Mouse (Mus musculus): ENCODE data around the gene Rhob. TPM values are rescaled to one million over a fixed set of nuclear protein-coding genes. Genes with fewer than 3 reads are reported as not detected.
A peak's percentile ranks its signal among the peaks of the same experiment; 100 is the strongest.

Gene Rhob
- polyA plus RNA-seq (2016; fragmentation: Nextera tagmentation; extraction: Ambion mirVana), result 57.3 and 58.5 TPM in 2 replicates

GRCm38 (mm10) chr12:8499871-8500596, at the start of gene Rhob:
TSS of gene Rhob (minus strand) at chr12:8500009.
- Histone ChIP-seq H3K36me3 (no peaks in the 10 kb centered on the region), H3K4me2 (replicated peaks) (peak within 1 kb of the TSS; percentile 82), H3K4me1 (peaks cover 36% of the 10 kb centered on the region), H3K4me3 (peak within 1 kb of the TSS; percentile 78), H3K27me3 (no peaks in the 10 kb centered on the region), H3K9ac (peak within 1 kb of the TSS; percentile 86), H3K27ac (peak within 1 kb of the TSS; percentile 99), H3K9me3 (no peaks in the 10 kb centered on the region)
- under 1% methylated on average over 56 of the region's 56 CpGs for WGBS
- ATAC-seq (ENCODE audit: insufficient number of reproducible peaks, insufficient read depth, low FRiP score, low TSS enrichment), result peak; percentile 98

- Histone ChIP-seq H3K4me2 (replicated peaks) (no peak overlapping the region), H3K27ac (no peak overlapping the region), H3K9me3 (no peaks in the 10 kb centered on the region), H3K27me3 (no peaks in the 10 kb centered on the region), H3K4me1 (no peaks in the 10 kb centered on the region), H3K9ac (no peak overlapping the region), H3K4me3 (no peak overlapping the region), H3K36me3 (no peaks in the 10 kb centered on the region)
- WGBS, result 19% methylated on average over 11 of the region's 11 CpGs
- no peak for ATAC-seq (ENCODE audit: insufficient number of reproducible peaks, insufficient read depth, low FRiP score, low TSS enrichment)
Observed at GRCm38 (mm10) chr12:8547357-8547756, 47.5 kb upstream of the Rhob start.

DNA sequence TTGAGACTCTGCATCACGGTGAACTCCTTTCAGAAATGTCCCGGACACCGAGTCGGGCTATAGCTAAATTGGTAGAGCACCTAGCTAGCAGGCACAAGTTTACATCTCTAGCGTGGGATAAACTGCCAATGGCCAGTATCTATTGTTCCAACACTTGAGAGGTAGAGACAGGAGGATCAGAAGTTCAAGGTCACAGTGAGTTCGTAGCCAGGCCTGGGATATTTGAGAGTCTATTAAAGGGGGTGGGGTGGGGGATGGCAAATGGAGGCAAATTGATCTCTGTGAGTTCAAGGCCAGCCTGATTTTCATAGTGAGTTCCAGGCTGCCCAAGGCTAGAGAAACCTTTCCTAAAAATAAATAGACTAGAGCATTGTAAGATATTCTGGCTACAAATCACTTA, 47.0 kb upstream of the Rhob start:
- H3K36me3 ChIP-seq, result no peaks in the 10 kb centered on the region
- H3K4me2 ChIP-seq (replicated peaks), result no peak overlapping the region
- 87% methylated on average over 6 of the region's 6 CpGs for WGBS
- no peaks in the 10 kb centered on the region for H3K4me1 ChIP-seq
- no peak overlapping the region for H3K4me3 ChIP-seq
- H3K27ac ChIP-seq, result no peak overlapping the region
- no peak overlapping the region for H3K9ac ChIP-seq
- no peaks in the 10 kb centered on the region for H3K9me3 ChIP-seq
- no peaks in the 10 kb centered on the region for H3K27me3 ChIP-seq
- ATAC-seq (ENCODE audit: insufficient number of reproducible peaks, insufficient read depth, low FRiP score, low TSS enrichment), result no peak

GRCm38 (mm10) chr12:8545066-8545610, 45.3 kb upstream of the Rhob start:
- Histone ChIP-seq H3K27me3 (no peaks in the 10 kb centered on the region), H3K9me3 (no peaks in the 10 kb centered on the region), H3K36me3 (no peaks in the 10 kb centered on the region), H3K4me3 (no peak overlapping the region), H3K4me1 (no peaks in the 10 kb centered on the region), H3K27ac (no peak overlapping the region), H3K4me2 (replicated peaks) (no peak overlapping the region), H3K9ac (no peak overlapping the region)
- 83% methylated on average over 5 of the region's 5 CpGs for whole genome bisulfite sequencing
- no peak for ATAC-seq (ENCODE audit: insufficient number of reproducible peaks, insufficient read depth, low FRiP score, low TSS enrichment)

DNA sequence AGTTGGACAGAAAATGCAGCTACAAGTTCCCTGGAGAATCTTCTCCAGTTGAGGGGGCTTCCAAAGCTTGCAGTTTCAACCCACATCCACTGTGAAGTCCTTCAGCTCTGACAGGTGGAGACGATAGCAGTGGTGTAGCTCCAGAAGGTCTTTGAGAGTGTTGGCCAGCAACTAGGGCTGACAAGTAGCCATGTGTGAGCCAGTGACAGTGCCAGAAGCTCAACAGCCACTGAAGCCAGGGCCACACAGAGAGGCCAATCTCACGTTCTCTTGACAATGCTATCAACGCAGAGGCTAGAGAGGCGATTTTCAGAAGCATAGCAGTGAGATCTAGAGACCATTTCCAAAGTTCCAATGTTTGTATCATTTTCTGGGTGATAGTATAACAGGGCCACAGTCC, 42.6 kb upstream of the Rhob start:
- Histone ChIP-seq H3K27ac (no peak overlapping the region), H3K4me1 (no peaks in the 10 kb centered on the region), H3K4me2 (replicated peaks) (no peak overlapping the region), H3K4me3 (no peak overlapping the region), H3K27me3 (no peaks in the 10 kb centered on the region), H3K9me3 (no peaks in the 10 kb centered on the region), H3K9ac (no peak overlapping the region), H3K36me3 (no peaks in the 10 kb centered on the region)
- 89% methylated on average over 4 of the region's 4 CpGs for WGBS
- no peak for ATAC-seq (ENCODE audit: insufficient number of reproducible peaks, insufficient read depth, low FRiP score, low TSS enrichment)

DNA sequence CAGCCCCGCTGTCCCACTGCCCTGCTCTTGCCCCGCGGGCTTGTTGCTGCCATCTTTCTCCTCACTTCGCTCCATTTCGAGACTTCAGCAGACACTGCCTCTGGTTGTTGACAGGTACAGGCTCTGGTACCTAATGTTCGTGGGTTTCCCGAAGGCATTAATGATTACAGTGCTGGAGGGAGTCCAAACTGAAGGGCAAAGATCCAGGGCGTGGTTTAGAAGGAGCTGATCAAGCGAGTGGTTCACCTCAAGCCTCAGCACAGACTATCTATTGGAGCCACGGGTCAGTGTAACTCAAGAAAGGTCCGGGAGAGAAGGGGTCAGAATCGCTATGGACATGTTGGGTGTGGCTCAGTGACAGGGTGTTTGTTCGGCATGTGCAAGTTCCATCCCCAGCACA, 39.7 kb upstream of the Rhob start:
- H3K9me3 ChIP-seq, result no peaks in the 10 kb centered on the region
- H3K4me2 ChIP-seq (replicated peaks), result no peak overlapping the region
- no peak overlapping the region for H3K27ac ChIP-seq
- no peak overlapping the region for H3K4me3 ChIP-seq
- no peak for ATAC-seq (ENCODE audit: insufficient number of reproducible peaks, insufficient read depth, low FRiP score, low TSS enrichment)
- no peaks in the 10 kb centered on the region for H3K4me1 ChIP-seq
- no peaks in the 10 kb centered on the region for H3K27me3 ChIP-seq
- no peaks in the 10 kb centered on the region for H3K36me3 ChIP-seq
- no peak overlapping the region for H3K9ac ChIP-seq
- WGBS, result 84% methylated on average over 13 of the region's 13 CpGs

GRCm38 (mm10) chr12:8537291-8537690, 37.5 kb upstream of the Rhob start:
- H3K9me3 ChIP-seq, result no peaks in the 10 kb centered on the region
- WGBS, result 88% methylated on average over 5 of the region's 5 CpGs
- no peaks in the 10 kb centered on the region for H3K27me3 ChIP-seq
- no peak overlapping the region for H3K9ac ChIP-seq
- H3K4me1 ChIP-seq, result no peaks in the 10 kb centered on the region
- no peaks in the 10 kb centered on the region for H3K36me3 ChIP-seq
- H3K27ac ChIP-seq, result no peak overlapping the region
- ATAC-seq (ENCODE audit: insufficient number of reproducible peaks, insufficient read depth, low FRiP score, low TSS enrichment), result no peak
- H3K4me2 ChIP-seq (replicated peaks), result no peak overlapping the region
- H3K4me3 ChIP-seq, result no peak overlapping the region

GRCm38 (mm10) chr12:8536221-8536965, 36.6 kb upstream of the Rhob start:
- Histone ChIP-seq H3K36me3 (no peaks in the 10 kb centered on the region), H3K4me1 (no peaks in the 10 kb centered on the region), H3K9ac (no peak overlapping the region), H3K4me3 (no peak overlapping the region), H3K4me2 (replicated peaks) (no peak overlapping the region), H3K27me3 (no peaks in the 10 kb centered on the region), H3K9me3 (no peaks in the 10 kb centered on the region), H3K27ac (no peak overlapping the region)
- ATAC-seq (ENCODE audit: insufficient number of reproducible peaks, insufficient read depth, low FRiP score, low TSS enrichment), result no peak
- WGBS, result 74% methylated on average over 9 of the region's 9 CpGs

- H3K4me1 ChIP-seq, result no peaks in the 10 kb centered on the region
- H3K27me3 ChIP-seq, result no peaks in the 10 kb centered on the region
- no peak overlapping the region for H3K27ac ChIP-seq
- H3K9me3 ChIP-seq, result no peaks in the 10 kb centered on the region
- no peak for ATAC-seq (ENCODE audit: insufficient number of reproducible peaks, insufficient read depth, low FRiP score, low TSS enrichment)
- WGBS, result 73% methylated on average over 7 of the region's 7 CpGs
- H3K4me2 ChIP-seq (replicated peaks), result no peak overlapping the region
- H3K9ac ChIP-seq, result no peak overlapping the region
- H3K4me3 ChIP-seq, result no peak overlapping the region
- no peaks in the 10 kb centered on the region for H3K36me3 ChIP-seq
Observed at GRCm38 (mm10) chr12:8535596-8535995, 35.8 kb upstream of the Rhob start.

- no peak overlapping the region for H3K27ac ChIP-seq
- H3K36me3 ChIP-seq, result no peaks in the 10 kb centered on the region
- H3K9ac ChIP-seq, result no peak overlapping the region
- H3K9me3 ChIP-seq, result no peaks in the 10 kb centered on the region
- no peaks in the 10 kb centered on the region for H3K27me3 ChIP-seq
- H3K4me2 ChIP-seq (replicated peaks), result no peak overlapping the region
- no peaks in the 10 kb centered on the region for H3K4me1 ChIP-seq
- 60% methylated on average over 1 of the region's 1 CpGs for WGBS
- H3K4me3 ChIP-seq, result no peak overlapping the region
- ATAC-seq (ENCODE audit: insufficient number of reproducible peaks, insufficient read depth, low FRiP score, low TSS enrichment), result no peak
Observed at GRCm38 (mm10) chr12:8534915-8535314, 35.1 kb upstream of the Rhob start.

DNA sequence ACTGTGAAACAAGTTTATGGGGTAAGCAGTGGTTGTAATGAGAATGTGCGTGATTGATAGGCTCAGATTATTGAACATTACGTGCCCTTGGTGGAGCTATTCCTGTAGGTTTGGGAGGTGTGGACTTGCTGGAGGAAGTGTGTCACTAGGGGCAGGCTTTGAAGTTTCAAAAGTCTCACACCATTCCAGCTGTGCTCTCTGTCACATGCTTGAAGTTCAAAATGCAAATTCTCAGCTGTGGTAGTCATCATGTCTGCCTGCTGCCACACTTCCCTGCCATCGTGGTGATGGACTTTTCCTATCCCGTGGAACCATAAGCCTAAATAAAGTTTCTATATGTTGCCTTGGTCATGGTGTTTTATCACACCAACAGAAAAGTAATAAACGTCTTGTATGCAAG, 28.0 kb upstream of the Rhob start:
- 77% methylated on average over 5 of the region's 5 CpGs for WGBS
- ATAC-seq (ENCODE audit: insufficient number of reproducible peaks, insufficient read depth, low FRiP score, low TSS enrichment), result no peak

GRCm38 (mm10) chr12:8527175-8527574, 27.4 kb upstream of the Rhob start:
- Histone ChIP-seq H3K4me2 (replicated peaks) (no peak overlapping the region), H3K9ac (no peak overlapping the region), H3K27me3 (no peaks in the 10 kb centered on the region), H3K27ac (no peak overlapping the region), H3K4me3 (no peak overlapping the region), H3K36me3 (no peaks in the 10 kb centered on the region), H3K4me1 (no peaks in the 10 kb centered on the region), H3K9me3 (no peaks in the 10 kb centered on the region)
- no peak for ATAC-seq (ENCODE audit: insufficient number of reproducible peaks, insufficient read depth, low FRiP score, low TSS enrichment)
- 75% methylated on average over 1 of the region's 1 CpGs for WGBS

More for the DNA sequence above, 28.0 kb upstream of the Rhob start:
- H3K36me3 ChIP-seq, result no peaks in the 10 kb centered on the region
- H3K4me1 ChIP-seq, result no peaks in the 10 kb centered on the region
- H3K27me3 ChIP-seq, result no peaks in the 10 kb centered on the region
- no peaks in the 10 kb centered on the region for H3K9me3 ChIP-seq
- no peak overlapping the region for H3K9ac ChIP-seq
- H3K4me3 ChIP-seq, result no peak overlapping the region
- no peak overlapping the region for H3K4me2 ChIP-seq (replicated peaks)
- no peak overlapping the region for H3K27ac ChIP-seq

Data from embryonic facial prominence, embryonic 12.5 days (tissue).